ENCODE assay signal across 15 mouse cellular contexts in genomic region chr10:77666342-77666741, GRCm38 (mm10). TPM values are rescaled to one million over a fixed set of nuclear protein-coding genes. Genes with fewer than 3 reads are reported as not detected.
DNase-seq lines count a peak whose midpoint lies in the region; ATAC-seq lines count a peak whose summit lies in the region.
"Had no signal": no experiment of that assay in that cellular context is flagged by ENCODE, and none has a peak within 500 bp of the region (broad histone marks: within the 10 kb centered on the region; RNA-seq: fewer than 3 reads in every experiment).

No protein-coding gene starts in this region.

- DNase-seq in cerebellum, postnatal 10 days: peak; percentile 71 to 77
- no peak for DNase-seq in cerebellum, adult 11 months
- peak; percentile 25 for DNase-seq in lung, postnatal 14 days
- DNase-seq in lung, adult 18-20 months: no peak
- DNase-seq in fibroblast of lung, adult 2 months (ENCODE audit: low read depth): peak; percentile 53
- DNase-seq in thymus, postnatal 14 days: peak; percentile 39
- no peak for DNase-seq in gastrocnemius, postnatal 10 days
- DNase-seq: adrenal gland, postnatal 25 days; cerebellum, adult 9-10 months; gastrocnemius, postnatal 25 days; kidney, postnatal 10 days had no signal

- no peak for ATAC-seq in erythroblast, adult 5-6 weeks (replicated peaks; ENCODE audit: low FRiP score, poor library complexity, severe bottlenecking)
- ATAC-seq: intestine, postnatal 0 days had no signal

RNA-seq across cellular contexts. Expression of gene Tspear, which starts 20.0 kb away (rescaled TPM):
- total RNA-seq in erythroblast, adult 5-6 weeks (2015; ENCODE audit: low replicate concordance): not detected in 2 replicates
- not detected in 2 replicates for total RNA-seq in erythroblast, adult 5-6 weeks (2017; ENCODE audit: low replicate concordance)
- total RNA-seq in gastrocnemius, postnatal 10 days (2021): not detected
- total RNA-seq: gastrocnemius, postnatal 25 days; layer of hippocampus, adult 8-10 months had no signal

RNA-seq across cellular contexts. Expression of gene Gm19402, which starts 24.2 kb away (rescaled TPM):
- total RNA-seq in erythroblast, adult 5-6 weeks (2015; ENCODE audit: low replicate concordance): not detected in 2 replicates
- total RNA-seq in erythroblast, adult 5-6 weeks (2017; ENCODE audit: low replicate concordance): not detected in 2 replicates
- total RNA-seq in gastrocnemius, postnatal 10 days (2021): not detected
- total RNA-seq: adrenal gland, postnatal 25 days; gastrocnemius, postnatal 25 days; layer of hippocampus, adult 8-10 months; left cerebral cortex, postnatal 10 days had no signal

RNA-seq across cellular contexts. Expression of gene Gm9508, which starts 30.7 kb away (rescaled TPM):
- not detected in 2 replicates for total RNA-seq in erythroblast, adult 5-6 weeks (2015; ENCODE audit: low replicate concordance)
- total RNA-seq in erythroblast, adult 5-6 weeks (2017; ENCODE audit: low replicate concordance): not detected in 2 replicates
- total RNA-seq in gastrocnemius, postnatal 10 days (2021): not detected
- total RNA-seq: adrenal gland, postnatal 25 days; gastrocnemius, postnatal 25 days; layer of hippocampus, adult 8-10 months; left cerebral cortex, postnatal 10 days had no signal

RNA-seq across cellular contexts. Expression of gene Gm10272, which starts 40.1 kb away (rescaled TPM):
- not detected in 2 replicates for total RNA-seq in erythroblast, adult 5-6 weeks (2015; ENCODE audit: low replicate concordance)
- total RNA-seq in erythroblast, adult 5-6 weeks (2017; ENCODE audit: low replicate concordance): not detected in 2 replicates
- total RNA-seq in gastrocnemius, postnatal 10 days (2021): not detected
- total RNA-seq: adrenal gland, postnatal 25 days; gastrocnemius, postnatal 25 days; layer of hippocampus, adult 8-10 months; left cerebral cortex, postnatal 10 days had no signal

RNA-seq across cellular contexts. Expression of gene Ube2g2, which starts 44.3 kb away (rescaled TPM):
- total RNA-seq in erythroblast, adult 5-6 weeks (2015; ENCODE audit: low replicate concordance): 6.1 and 7.5 TPM in 2 replicates
- total RNA-seq in erythroblast, adult 5-6 weeks (2017; ENCODE audit: low replicate concordance): 10.5 and 14.4 TPM in 2 replicates
- total RNA-seq in gastrocnemius, postnatal 10 days (2021): 10 to 100 TPM; 81.3 to 85.4 TPM

Comparison
In these comparisons a context has a peak if more than half of its experiments do, and no peak if none do; other contexts are left out.
1. DNase-seq: peak in cerebellum, postnatal 10 days (2 of 2), lung, postnatal 14 days (single experiment), fibroblast of lung, adult 2 months (single experiment) and thymus, postnatal 14 days (single experiment); none in cerebellum, adult 11 months (single experiment), lung, adult 18-20 months (0 of 2) and gastrocnemius, postnatal 10 days (single experiment).